ENCODE assay signal across 23 mouse cellular contexts in genomic region chr10:40919464-40919863, GRCm38 (mm10).
"Had no signal": no experiment of that assay in that cellular context is flagged by ENCODE, and none has a peak within 500 bp of the region (broad histone marks: within the 10 kb centered on the region; RNA-seq: fewer than 3 reads in every experiment).

No protein-coding gene starts in this region.

- ATAC-seq: liver, embryonic 12.5 days; midbrain, embryonic 15.5 days had no signal

- DNase-seq: kidney, adult 8-10 months; kidney, postnatal 10 days; kidney, postnatal 36 days; liver; lung, adult 18-20 months; lung, postnatal 10 days; lung, postnatal 36 days; right cerebral cortex, adult 18-20 months; right cerebral cortex, postnatal 14 days; right cerebral cortex, postnatal 4 days; thymus, adult 2 months; thymus, postnatal 14 days; thymus, postnatal 4 days had no signal

- H3K27ac ChIP-seq: kidney, embryonic 15.5 days; limb, embryonic 10.5 days; limb, embryonic 13.5 days; liver, embryonic 12.5 days; liver, embryonic 15.5 days; lung, embryonic 15.5 days; midbrain, embryonic 10.5 days; midbrain, embryonic 15.5 days; stomach, postnatal 0 days had no signal

- H3K27me3 ChIP-seq: kidney, embryonic 15.5 days; limb, embryonic 13.5 days; liver, embryonic 12.5 days; liver, embryonic 15.5 days; lung, embryonic 15.5 days; midbrain, embryonic 15.5 days had no signal

- H3K4me3 ChIP-seq: kidney, embryonic 15.5 days; limb, embryonic 10.5 days; limb, embryonic 13.5 days; liver, embryonic 12.5 days; liver, embryonic 15.5 days; lung, embryonic 15.5 days; megakaryocyte, embryonic 14.5 days; midbrain, embryonic 10.5 days; midbrain, embryonic 15.5 days had no signal

- H3K4me2 ChIP-seq: kidney, embryonic 15.5 days; limb, embryonic 13.5 days; liver, embryonic 12.5 days; liver, embryonic 15.5 days; lung, embryonic 15.5 days; midbrain, embryonic 15.5 days had no signal

- H3K9me3 ChIP-seq: kidney, embryonic 15.5 days; limb, embryonic 10.5 days; limb, embryonic 13.5 days; liver, embryonic 12.5 days; liver, embryonic 15.5 days; lung, embryonic 15.5 days; midbrain, embryonic 10.5 days; midbrain, embryonic 15.5 days had no signal

- H3K9ac ChIP-seq: kidney, embryonic 15.5 days; limb, embryonic 13.5 days; liver, embryonic 12.5 days; liver, embryonic 15.5 days; lung, embryonic 15.5 days; midbrain, embryonic 15.5 days had no signal

- H3K4me1 ChIP-seq: kidney, embryonic 15.5 days; limb, embryonic 10.5 days; limb, embryonic 13.5 days; liver, embryonic 12.5 days; liver, embryonic 15.5 days; lung, embryonic 15.5 days; midbrain, embryonic 10.5 days had no signal

- H3K36me3 ChIP-seq: liver, embryonic 12.5 days; liver, embryonic 15.5 days; lung, embryonic 15.5 days had no signal
